Mouse (Mus musculus): ENCODE measurements around the gene Atcay.
"Not testable (repeated sequence)": the region's sequence is repeated elsewhere in the genome, so short reads cannot be mapped to it uniquely, and the experiment has no call there.

The Atcay gene

GRCm38 (mm10) chr10:81200605-81201287 lies 29.9 kb downstream of the Atcay start:
- DNase-seq (ENCODE audit: extremely low read depth, low read depth), result no peak

- no peak for DNase-seq (ENCODE audit: extremely low read depth, low read depth)
Observed at GRCm38 (mm10) chr10:81200141-81200540, 30.5 kb downstream of the Atcay start.

- no peak for DNase-seq (ENCODE audit: extremely low read depth, low read depth)
Observed at GRCm38 (mm10) chr10:81198990-81199389, 31.6 kb downstream of the Atcay start.

- no peak for DNase-seq (ENCODE audit: extremely low read depth, low read depth)
Observed at GRCm38 (mm10) chr10:81198230-81198629, 32.4 kb downstream of the Atcay start.

- no peak for DNase-seq (ENCODE audit: extremely low read depth, low read depth)
Observed at GRCm38 (mm10) chr10:81197305-81197704, 33.3 kb downstream of the Atcay start.

GRCm38 (mm10) chr10:81196470-81197065 lies 34.1 kb downstream of the Atcay start:
- DNase-seq (ENCODE audit: extremely low read depth, low read depth), result no peak

GRCm38 (mm10) chr10:81195300-81195699 lies 35.3 kb downstream of the Atcay start:
- DNase-seq (ENCODE audit: extremely low read depth, low read depth), result no peak

GRCm38 (mm10) chr10:81193991-81194774 lies 36.5 kb downstream of the Atcay start:
- DNase-seq (ENCODE audit: extremely low read depth, low read depth), result no peak

- DNase-seq (ENCODE audit: extremely low read depth, low read depth), result no peak
Observed at GRCm38 (mm10) chr10:81192968-81193501, 37.6 kb downstream of the Atcay start.

- no peak for DNase-seq (ENCODE audit: extremely low read depth, low read depth)
Observed at GRCm38 (mm10) chr10:81192270-81192967, 38.2 kb downstream of the Atcay start.

GRCm38 (mm10) chr10:81191342-81191982 lies 39.2 kb downstream of the Atcay start:
- no peak for DNase-seq (ENCODE audit: extremely low read depth, low read depth)

GRCm38 (mm10) chr10:81190912-81191321 lies 39.7 kb downstream of the Atcay start:
- DNase-seq (ENCODE audit: extremely low read depth, low read depth), result no peak

GRCm38 (mm10) chr10:81190236-81190911 lies 40.3 kb downstream of the Atcay start:
- no peak for DNase-seq (ENCODE audit: extremely low read depth, low read depth)

GRCm38 (mm10) chr10:81189821-81190220 lies 40.8 kb downstream of the Atcay start:
- DNase-seq (ENCODE audit: extremely low read depth, low read depth), result no peak

GRCm38 (mm10) chr10:81187161-81187560 lies 43.5 kb downstream of the Atcay start:
- no peak for DNase-seq (ENCODE audit: extremely low read depth, low read depth)

GRCm38 (mm10) chr10:81184765-81185164 lies 45.9 kb downstream of the Atcay start:
- no peak for DNase-seq (ENCODE audit: extremely low read depth, low read depth)

GRCm38 (mm10) chr10:81183805-81184204 lies 46.8 kb downstream of the Atcay start, which contains the start of gene 4930442H23Rik:
Gene 4930442H23Rik (minus strand): TSS chr10:81183849.
- DNase-seq (ENCODE audit: extremely low read depth, low read depth), result no peak

- peak; percentile 99 for DNase-seq (ENCODE audit: extremely low read depth, low read depth)
Observed at GRCm38 (mm10) chr10:81182336-81183333, 48.0 kb downstream of the Atcay start, which contains the start of gene Dapk3. Gene Dapk3 (plus strand): TSS chr10:81183005.

GRCm38 (mm10) chr10:81181860-81182259 lies 48.8 kb downstream of the Atcay start:
- not testable (repeated sequence) for DNase-seq (ENCODE audit: extremely low read depth, low read depth)

Data from MEL-GATA-1-ER (cell line).